Mouse (Mus musculus) hindbrain, embryonic 13.5 days (tissue): ENCODE data around the gene Gpr152. TPM values are rescaled to one million over a fixed set of nuclear protein-coding genes. Genes with fewer than 3 reads are reported as not detected.

Experiments used
- ATAC-seq: fragments of 200-750 bp; cut with Nextera tagmentation; 2 replicates; pipeline ENCODE4 v1.8.0; 2017; ENCODE audit warnings: moderate TSS enrichment; ENCODE audit not compliant: low FRiP score
- H3K27ac ChIP-seq: fragments of 300-500 bp; sonication (generic); 2 replicates; pipeline ENCODE4 v1.5.1; 2015; ENCODE audit warnings: inconsistent platforms, mild to moderate bottlenecking, moderate library complexity
- H3K27me3 ChIP-seq: fragments of 300-500 bp; sonication (generic); 2 replicates; pipeline ENCODE4 v1.6.1; 2015; ENCODE audit warnings: mild to moderate bottlenecking, inconsistent platforms
- H3K36me3 ChIP-seq: fragments of 300-500 bp; sonication (generic); 2 replicates; pipeline ENCODE4 v1.6.1; 2015; ENCODE audit warnings: mild to moderate bottlenecking, inconsistent platforms
- H3K4me1 ChIP-seq: fragments of 300-500 bp; sonication (generic); replicated peaks from 2 replicates; pipeline ENCODE4 v1.6.1; 2015; ENCODE audit warnings: inconsistent platforms
- H3K4me2 ChIP-seq: fragments of 300-500 bp; sonication (generic); 2 replicates; pipeline ENCODE4 v1.6.1; 2015; ENCODE audit warnings: inconsistent platforms, mild to moderate bottlenecking, moderate library complexity
- H3K4me3 ChIP-seq: fragments of 300-500 bp; sonication (generic); 2 replicates; pipeline ENCODE4 v1.5.1; 2015; ENCODE audit warnings: mild to moderate bottlenecking, inconsistent platforms
- H3K9ac ChIP-seq: fragments of 300-500 bp; sonication (generic); 2 replicates; pipeline ENCODE4 v1.6.1; 2015; ENCODE audit warnings: mild to moderate bottlenecking, inconsistent platforms
- H3K9me3 ChIP-seq: fragments of 300-500 bp; sonication (generic); 2 replicates; pipeline ENCODE4 v1.6.1; 2016; ENCODE audit warnings: inconsistent platforms
- WGBS: fragments of 180-500 bp; shearing (Covaris S2); methylation state at CpG from one replicate; pipeline ENCODE4 v1.1.7; 2015; 5-methylcytosine and 5-hydroxymethylcytosine counted together
- polyA plus RNA-seq: library from polyadenylated mRNA; unstranded; fragments of >200 nt; fragmentation: Nextera tagmentation; extraction: Ambion mirVana; gene quantifications from 2 replicates; pipeline ENCODE4 v1.2.1, GENCODE M21; 2015

Gene Gpr152
- not detected in 2 replicates for polyA plus RNA-seq

DNA sequence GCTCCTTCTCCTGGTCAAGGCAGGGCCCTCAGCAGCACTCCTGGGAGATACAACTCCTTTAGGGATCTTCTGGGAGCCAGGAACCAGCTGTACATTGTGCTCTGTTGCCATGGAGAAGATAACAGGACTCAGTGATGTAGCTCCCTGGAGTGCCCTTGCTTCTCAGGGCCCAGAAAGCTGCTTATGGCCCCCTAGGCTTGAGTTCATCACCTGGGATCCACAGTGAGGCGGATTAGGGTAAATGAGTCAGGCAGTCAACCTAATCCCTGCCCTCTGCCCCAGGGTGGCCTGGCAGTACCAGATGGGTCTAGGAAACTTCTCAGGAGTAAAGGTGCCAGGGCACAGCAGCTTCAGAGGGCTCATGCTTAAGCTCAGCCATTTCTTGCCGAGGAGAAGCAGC, at the start of gene Gpr152:
Gpr152 (plus strand) TSS at position 342 of the 400 bp plus-strand sequence.
- Histone ChIP-seq H3K36me3 (no peaks in the 10 kb centered on the region), H3K27ac (no peak within 1 kb of the TSS), H3K4me3 (no peak within 1 kb of the TSS), H3K9me3 (no peaks in the 10 kb centered on the region), H3K4me1 (peaks cover 4% of the 10 kb centered on the region), H3K9ac (no peak within 1 kb of the TSS), H3K4me2 (no peak within 1 kb of the TSS), H3K27me3 (no peaks in the 10 kb centered on the region)
- no peak for ATAC-seq
- WGBS: 70% methylated on average over 2 of the region's 2 CpGs

GRCm38 (mm10) chr19:4090446-4090845, 49.1 kb upstream of the Gpr152 start:
- Histone ChIP-seq H3K27me3 (peaks cover 22% of the 10 kb centered on the region; the same call in 1 of the 2 replicates), H3K9ac (no peak overlapping the region), H3K4me3 (no peak overlapping the region), H3K27ac (no peak overlapping the region), H3K36me3 (no peaks in the 10 kb centered on the region), H3K4me2 (no peak overlapping the region), H3K4me1 (no peaks in the 10 kb centered on the region), H3K9me3 (no peaks in the 10 kb centered on the region)
- no peak for ATAC-seq
- 91% methylated on average over 3 of the region's 3 CpGs for WGBS

- no peak for ATAC-seq
- 68% methylated on average over 2 of the region's 2 CpGs for WGBS
Observed at GRCm38 (mm10) chr19:4091383-4091782, 48.2 kb upstream of the Gpr152 start.

GRCm38 (mm10) chr19:4092750-4093149, 46.8 kb upstream of the Gpr152 start:
- H3K27ac ChIP-seq: no peak overlapping the region

More at GRCm38 (mm10) chr19:4091383-4091782, 48.2 kb upstream of the Gpr152 start:
- H3K27ac ChIP-seq: no peak overlapping the region
- no peak overlapping the region for H3K9ac ChIP-seq
- H3K36me3 ChIP-seq: no peaks in the 10 kb centered on the region
- H3K4me2 ChIP-seq: no peak overlapping the region
- peaks cover 16% of the 10 kb centered on the region; the same call in 1 of the 2 replicates for H3K27me3 ChIP-seq
- H3K4me1 ChIP-seq: peaks cover 6% of the 10 kb centered on the region
- no peak overlapping the region for H3K4me3 ChIP-seq
- no peaks in the 10 kb centered on the region for H3K9me3 ChIP-seq

GRCm38 (mm10) chr19:4093772-4094171, 45.8 kb upstream of the Gpr152 start:
- Histone ChIP-seq H3K4me2 (no peak overlapping the region), H3K27ac (no peak overlapping the region), H3K4me3 (no peak overlapping the region), H3K9me3 (no peaks in the 10 kb centered on the region), H3K4me1 (peaks cover 23% of the 10 kb centered on the region), H3K27me3 (peaks cover 8% of the 10 kb centered on the region; the same call in 1 of the 2 replicates), H3K36me3 (no peaks in the 10 kb centered on the region), H3K9ac (no peak overlapping the region)
- no peak for ATAC-seq
- WGBS: 81% methylated on average over 7 of the region's 7 CpGs

More at GRCm38 (mm10) chr19:4092750-4093149, 46.8 kb upstream of the Gpr152 start:
- Histone ChIP-seq H3K4me1 (peaks cover 13% of the 10 kb centered on the region), H3K4me3 (no peak overlapping the region), H3K9me3 (no peaks in the 10 kb centered on the region), H3K36me3 (no peaks in the 10 kb centered on the region), H3K27me3 (peaks cover 8% of the 10 kb centered on the region; the same call in 1 of the 2 replicates), H3K9ac (no peak overlapping the region), H3K4me2 (no peak overlapping the region)
- no peak for ATAC-seq
- WGBS: 93% methylated on average over 3 of the region's 3 CpGs

GRCm38 (mm10) chr19:4094348-4094747, 45.2 kb upstream of the Gpr152 start:
- Histone ChIP-seq H3K4me1 (peaks cover 29% of the 10 kb centered on the region), H3K36me3 (no peaks in the 10 kb centered on the region), H3K4me2 (no peak overlapping the region), H3K9ac (no peak overlapping the region), H3K4me3 (no peak overlapping the region), H3K27ac (no peak overlapping the region), H3K27me3 (peaks cover 4% of the 10 kb centered on the region), H3K9me3 (no peaks in the 10 kb centered on the region)
- 80% methylated on average over 3 of the region's 3 CpGs for WGBS
- ATAC-seq: no peak

GRCm38 (mm10) chr19:4094774-4095303, 44.7 kb upstream of the Gpr152 start:
- WGBS: 82% methylated on average over 5 of the region's 5 CpGs
- no peak for ATAC-seq
- Histone ChIP-seq H3K9ac (no peak overlapping the region), H3K36me3 (no peaks in the 10 kb centered on the region), H3K4me3 (no peak overlapping the region), H3K27me3 (peaks cover 6% of the 10 kb centered on the region; the same call in 1 of the 2 replicates), H3K9me3 (no peaks in the 10 kb centered on the region), H3K27ac (no peak overlapping the region), H3K4me1 (peaks cover 34% of the 10 kb centered on the region), H3K4me2 (no peak overlapping the region)

DNA sequence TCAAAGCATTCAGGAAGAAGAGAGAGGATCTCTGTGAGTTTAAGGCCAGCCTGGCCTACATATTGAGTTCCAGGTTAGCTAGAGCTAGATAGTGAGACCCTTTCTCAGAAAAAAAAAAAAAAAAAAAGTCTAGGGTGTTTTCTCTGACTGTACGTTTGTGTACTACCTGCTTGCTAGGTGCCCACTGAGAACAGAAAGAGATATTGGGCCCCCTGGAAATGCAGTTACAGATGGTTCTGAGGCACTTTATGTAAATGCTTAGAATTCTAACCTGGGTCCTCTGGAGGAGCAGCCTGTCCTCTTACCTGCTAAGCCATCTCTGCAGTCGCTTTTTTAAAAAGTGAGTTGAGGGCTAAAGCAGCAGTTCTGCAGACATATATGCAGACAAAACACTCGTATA, 43.8 kb upstream of the Gpr152 start:
- H3K36me3 ChIP-seq: no peaks in the 10 kb centered on the region
- H3K27ac ChIP-seq: no peak overlapping the region
- peak overlapping the region; percentile 63 for H3K4me2 ChIP-seq
- H3K9me3 ChIP-seq: no peaks in the 10 kb centered on the region
- no peak overlapping the region for H3K4me3 ChIP-seq
- 74% methylated on average over 3 of the region's 3 CpGs for WGBS
- no peak overlapping the region for H3K9ac ChIP-seq
- peaks cover 10% of the 10 kb centered on the region; the same call in 1 of the 2 replicates for H3K27me3 ChIP-seq
- H3K4me1 ChIP-seq: peaks cover 44% of the 10 kb centered on the region
- ATAC-seq: no peak

- H3K4me2 ChIP-seq: peak within 1 kb of the TSS; percentile 63
- peak; percentile 93 for ATAC-seq
- no peaks in the 10 kb centered on the region for H3K9me3 ChIP-seq
- peak within 1 kb of the TSS; percentile 69 for H3K9ac ChIP-seq
- peaks cover 54% of the 10 kb centered on the region for H3K4me1 ChIP-seq
- peak within 1 kb of the TSS; percentile 56 for H3K4me3 ChIP-seq
- no peaks in the 10 kb centered on the region for H3K36me3 ChIP-seq
- H3K27ac ChIP-seq: peak within 1 kb of the TSS; percentile 93
- under 1% methylated on average over 65 of the region's 65 CpGs for WGBS
- peaks cover 15% of the 10 kb centered on the region for H3K27me3 ChIP-seq
Observed at GRCm38 (mm10) chr19:4096642-4097440, 42.7 kb upstream of the Gpr152 start, which contains the start of gene Cdk2ap2. TSS of gene Cdk2ap2 (plus strand) at chr19:4097182.

- 2% methylated on average over 21 of the region's 21 CpGs for WGBS
- H3K27ac ChIP-seq: peak overlapping the region; percentile 74
- H3K4me1 ChIP-seq: peaks cover 60% of the 10 kb centered on the region
- H3K9ac ChIP-seq: peak overlapping the region; percentile 69
- peak; percentile 10 for ATAC-seq
- no peaks in the 10 kb centered on the region for H3K9me3 ChIP-seq
- H3K4me3 ChIP-seq: peak overlapping the region; percentile 56
- H3K27me3 ChIP-seq: peaks cover 21% of the 10 kb centered on the region
- no peaks in the 10 kb centered on the region for H3K36me3 ChIP-seq
- H3K4me2 ChIP-seq: peak overlapping the region; percentile 63
Observed at GRCm38 (mm10) chr19:4097441-4097825, 42.2 kb upstream of the Gpr152 start.

GRCm38 (mm10) chr19:4098426-4098825, 41.2 kb upstream of the Gpr152 start:
- H3K4me2 ChIP-seq: peak overlapping the region; percentile 63; the same call in 1 of the 2 replicates
- H3K4me3 ChIP-seq: 0 out of 2 replicates have a peak overlapping the region, but pooled peaks have one; percentile 56

GRCm38 (mm10) chr19:4099056-4099455, 40.5 kb upstream of the Gpr152 start:
- no peaks in the 10 kb centered on the region for H3K9me3 ChIP-seq
- H3K4me3 ChIP-seq: no peak overlapping the region; the same call in 1 of the 2 replicates
- peaks cover 67% of the 10 kb centered on the region for H3K4me1 ChIP-seq
- H3K27ac ChIP-seq: peak overlapping the region; percentile 12; the same call in 1 of the 2 replicates
- ATAC-seq: no peak
- WGBS: 12% methylated on average over 9 of the region's 9 CpGs
- H3K27me3 ChIP-seq: peaks cover 32% of the 10 kb centered on the region
- H3K4me2 ChIP-seq: peak overlapping the region; percentile 69
- 0 out of 2 replicates have a peak overlapping the region, but pooled peaks have one; percentile 83 for H3K9ac ChIP-seq
- H3K36me3 ChIP-seq: peaks cover 4% of the 10 kb centered on the region

More at GRCm38 (mm10) chr19:4098426-4098825, 41.2 kb upstream of the Gpr152 start:
- ATAC-seq: no peak
- H3K36me3 ChIP-seq: peaks cover 3% of the 10 kb centered on the region
- H3K9me3 ChIP-seq: no peaks in the 10 kb centered on the region
- peak overlapping the region; percentile 12; the same call in 1 of the 2 replicates for H3K27ac ChIP-seq
- peaks cover 31% of the 10 kb centered on the region for H3K27me3 ChIP-seq
- peaks cover 67% of the 10 kb centered on the region for H3K4me1 ChIP-seq
- 91% methylated on average over 13 of the region's 13 CpGs for WGBS
- H3K9ac ChIP-seq: 0 out of 2 replicates have a peak overlapping the region, but pooled peaks have one; percentile 35
